Mouse (Mus musculus) liver, postnatal 0 days (tissue): ENCODE data around the gene Tcerg1l.

Experiments
- CTCF ChIP-seq: sonication (generic); IDR thresholded peaks from 2 replicates; pipeline ENCODE4 v1.5.1; 2016; ENCODE audit warnings: antibody characterized with exemption, low read depth
- EP300 ChIP-seq: IDR thresholded peaks from 2 replicates; pipeline ENCODE4 v1.6.1; 2016; ENCODE audit warnings: antibody characterized with exemption, low read depth, mild to moderate bottlenecking

DNA sequence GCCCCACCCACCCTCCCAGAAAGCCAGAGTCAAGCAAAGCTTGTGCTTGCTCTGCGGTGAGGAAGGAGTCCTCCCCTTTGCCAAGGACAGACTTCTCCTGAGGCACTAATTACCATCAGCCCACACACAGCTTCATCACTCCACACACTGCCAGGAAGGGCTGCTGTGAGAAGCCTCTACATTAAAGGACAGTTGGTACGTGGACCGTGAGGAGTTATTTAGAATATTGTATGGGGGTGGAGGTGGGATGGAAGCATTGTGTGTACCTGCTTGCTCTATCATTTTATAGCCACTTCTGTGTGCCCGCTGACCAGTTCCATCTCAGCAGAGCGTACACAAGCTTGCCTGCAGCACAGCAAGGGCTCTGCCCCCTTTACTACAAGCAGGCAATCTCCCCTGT, 16.0 kb upstream of the Tcerg1l start:
- TF ChIP-seq CTCF (no peak), EP300 (no peak)
